Mouse (Mus musculus): Measurements from ENCODE around the gene Hoxa3.

DNA sequence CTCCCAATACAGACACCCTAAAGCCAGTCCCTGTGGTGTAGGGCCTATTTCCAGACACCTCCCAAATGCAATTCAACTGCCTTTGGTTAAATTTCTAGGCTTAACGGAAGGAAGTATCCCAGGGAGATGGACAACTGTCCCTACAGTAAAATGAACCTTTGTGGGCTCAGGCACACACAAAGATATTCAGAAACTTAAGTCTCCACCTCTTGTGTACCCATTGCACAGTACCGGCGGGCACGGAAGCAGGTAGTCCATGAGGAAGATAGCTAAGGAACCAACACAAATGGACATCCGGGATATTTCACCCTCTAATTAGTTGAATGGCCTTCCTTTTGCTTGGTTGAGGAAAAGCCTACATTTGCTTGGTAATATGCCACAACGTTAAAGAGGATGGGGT lies 36.7 kb downstream of the Hoxa3 start:
- TF ChIP-seq GATA1 (IDR thresholded peaks at IDR 0.05; ENCODE audit: low read length) (no peak), TAL1 (IDR thresholded peaks at IDR 0.05; ENCODE audit: low read length) (no peak)

All from erythroblast, embryonic 14.5 days (primary cell).